Mouse (Mus musculus): ENCODE data around the gene Wdr54. TPM values are rescaled to one million over a fixed set of nuclear protein-coding genes. Genes with fewer than 3 reads are reported as not detected.

Gene Wdr54
- polyA plus RNA-seq (2014; fragmentation: Nextera tagmentation; extraction: Ambion mirVana), result 11.5 and 13.7 TPM in 2 replicates

DNA sequence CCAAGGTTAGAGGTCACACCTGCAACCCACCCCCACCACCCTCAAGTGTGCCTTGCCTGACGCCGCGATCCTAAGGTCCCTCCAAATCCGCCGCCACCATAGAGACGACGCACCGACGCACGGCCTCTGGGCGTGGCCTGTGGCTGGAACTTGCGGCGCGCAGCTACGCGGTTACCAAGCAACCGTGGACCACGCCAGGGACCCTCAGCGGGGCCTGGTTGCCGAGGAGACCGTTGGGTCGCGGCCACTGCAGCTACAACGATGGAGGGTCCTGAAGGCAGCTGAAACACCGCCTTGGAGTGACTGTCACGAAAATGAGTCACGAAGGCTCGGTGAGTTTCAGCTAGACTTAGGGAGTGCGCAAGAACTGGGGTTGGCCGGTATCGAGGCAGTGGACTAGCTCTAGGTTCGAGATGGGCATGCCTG is at the start of gene Wdr54, which contains the start of gene 1700003E16Rik:
TSS of gene Wdr54 (minus strand) at position 139 of the 426 bp plus-strand sequence.
TSS of gene 1700003E16Rik (plus strand) at position 146 of the 426 bp plus-strand sequence.
- Histone ChIP-seq H3K4me3 (ENCODE audit: low read depth, low read length) (peak within 1 kb of the TSS; percentile 54), H3K9ac (ENCODE audit: low read length) (peak within 1 kb of the TSS; percentile 59), H3K4me1 (ENCODE audit: control insufficient read depth, insufficient read depth, low read length) (peaks cover 10% of the 10 kb centered on the region; the same call in 1 of the 2 replicates), H3K4me2 (ENCODE audit: low read depth, severe bottlenecking) (peak within 1 kb of the TSS; percentile 86), H3K27me3 (ENCODE audit: control insufficient read depth, insufficient read depth, low read length) (peaks cover 11% of the 10 kb centered on the region), H3K9me3 (ENCODE audit: control insufficient read depth, low read length) (no peaks in the 10 kb centered on the region), H3K36me3 (ENCODE audit: control insufficient read depth, insufficient read depth, low read length) (peaks cover 2% of the 10 kb centered on the region; the same call in 1 of the 2 replicates), H3K27ac (replicated peaks; ENCODE audit: low read depth, low read length) (no peak within 1 kb of the TSS)
- WGBS, result 1% methylated on average over 32 of the region's 32 CpGs
- DNase-seq (ENCODE audit: low spot score) (peak; percentile 91), ATAC-seq (ENCODE audit: insufficient number of reproducible peaks, low FRiP score, low TSS enrichment, low read depth) (peak; percentile 87)

DNA sequence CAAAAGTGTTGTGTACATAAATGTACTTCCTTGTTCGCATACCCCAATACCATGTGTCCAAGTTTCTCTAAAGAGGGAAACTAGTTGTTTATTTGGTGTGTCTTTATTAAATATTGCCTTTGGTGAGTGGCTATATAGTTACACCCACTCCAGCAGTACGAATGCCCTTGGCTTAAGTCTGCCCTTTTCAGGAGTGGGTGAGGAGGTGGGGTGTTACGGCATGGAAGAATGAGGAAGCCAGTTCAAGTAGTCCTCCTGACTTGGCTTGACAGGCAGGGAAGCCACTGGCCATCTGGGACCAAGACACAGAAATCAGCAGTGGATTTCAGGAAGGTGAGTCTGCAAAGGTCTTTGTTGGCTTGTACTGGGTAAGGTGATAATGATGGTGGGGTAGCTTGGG is 49.7 kb upstream of the Wdr54 start:
- DNase-seq (ENCODE audit: low spot score) (no peak), ATAC-seq (ENCODE audit: insufficient number of reproducible peaks, low FRiP score, low TSS enrichment, low read depth) (no peak)
- no peaks in the 10 kb centered on the region for H3K4me1 ChIP-seq (ENCODE audit: control insufficient read depth, insufficient read depth, low read length)
- 93% methylated on average over 3 of the region's 3 CpGs for WGBS
- H3K4me2 ChIP-seq (ENCODE audit: low read depth, severe bottlenecking), result no peak overlapping the region
- no peak overlapping the region for H3K4me3 ChIP-seq (ENCODE audit: low read depth, low read length)
- no peaks in the 10 kb centered on the region for H3K9me3 ChIP-seq (ENCODE audit: control insufficient read depth, low read length)
- H3K27me3 ChIP-seq (ENCODE audit: control insufficient read depth, insufficient read depth, low read length), result no peaks in the 10 kb centered on the region
- H3K36me3 ChIP-seq (ENCODE audit: control insufficient read depth, insufficient read depth, low read length), result no peaks in the 10 kb centered on the region
- H3K9ac ChIP-seq (ENCODE audit: low read length), result no peak overlapping the region
- no peak overlapping the region for H3K27ac ChIP-seq (replicated peaks; ENCODE audit: low read depth, low read length)

GRCm38 (mm10) chr6:83203320-83203719 is 47.1 kb upstream of the Wdr54 start:
- no peaks in the 10 kb centered on the region for H3K9me3 ChIP-seq (ENCODE audit: control insufficient read depth, low read length)
- ATAC-seq (ENCODE audit: insufficient number of reproducible peaks, low FRiP score, low TSS enrichment, low read depth) (no peak), DNase-seq (ENCODE audit: low spot score) (no peak)
- H3K4me1 ChIP-seq (ENCODE audit: control insufficient read depth, insufficient read depth, low read length), result no peaks in the 10 kb centered on the region
- peaks cover 2% of the 10 kb centered on the region; the same call in 1 of the 2 replicates for H3K36me3 ChIP-seq (ENCODE audit: control insufficient read depth, insufficient read depth, low read length)
- no peak overlapping the region for H3K4me3 ChIP-seq (ENCODE audit: low read depth, low read length)
- no peak overlapping the region for H3K4me2 ChIP-seq (ENCODE audit: low read depth, severe bottlenecking)
- H3K27ac ChIP-seq (replicated peaks; ENCODE audit: low read depth, low read length), result no peak overlapping the region
- no peaks in the 10 kb centered on the region for H3K27me3 ChIP-seq (ENCODE audit: control insufficient read depth, insufficient read depth, low read length)
- WGBS, result 80% methylated on average over 4 of the region's 4 CpGs
- H3K9ac ChIP-seq (ENCODE audit: low read length), result no peak overlapping the region

DNA sequence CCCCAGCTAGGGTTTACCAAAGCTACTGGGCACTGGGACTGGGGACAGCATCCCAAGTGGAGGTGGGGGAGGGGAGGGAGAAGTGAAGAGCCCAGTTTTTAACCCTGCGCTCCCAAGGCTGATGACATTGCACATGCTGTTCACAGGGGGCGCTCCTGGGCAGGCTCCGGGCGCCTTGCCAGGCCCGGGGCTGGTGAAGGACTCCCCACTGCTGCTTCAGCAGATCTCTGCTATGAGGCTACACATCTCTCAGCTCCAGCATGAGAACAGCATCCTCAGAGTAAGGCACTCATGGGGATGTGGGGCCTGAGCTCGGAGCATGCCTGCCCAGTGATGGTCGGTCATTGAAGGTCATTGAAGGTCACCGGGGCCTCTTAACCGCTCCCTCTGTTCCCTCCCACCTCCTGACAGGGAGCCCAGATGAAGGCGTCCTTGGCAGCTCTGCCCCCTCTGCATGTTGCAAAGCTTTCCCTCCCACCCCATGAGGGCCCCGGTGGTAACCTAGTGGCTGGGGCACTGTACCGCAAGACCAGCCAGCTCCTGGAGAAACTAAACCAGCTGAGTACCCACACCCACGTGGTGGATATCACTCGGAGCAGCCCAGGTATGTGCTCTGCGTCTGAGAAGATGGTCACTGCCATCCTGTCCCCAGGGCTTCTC is 41.3 kb upstream of the Wdr54 start:
- Histone ChIP-seq H3K9me3 (ENCODE audit: control insufficient read depth, low read length) (no peaks in the 10 kb centered on the region), H3K4me2 (ENCODE audit: low read depth, severe bottlenecking) (no peak overlapping the region), H3K9ac (ENCODE audit: low read length) (no peak overlapping the region), H3K36me3 (ENCODE audit: control insufficient read depth, insufficient read depth, low read length) (peaks cover 31% of the 10 kb centered on the region), H3K4me1 (ENCODE audit: control insufficient read depth, insufficient read depth, low read length) (no peaks in the 10 kb centered on the region), H3K27me3 (ENCODE audit: control insufficient read depth, insufficient read depth, low read length) (no peaks in the 10 kb centered on the region), H3K4me3 (ENCODE audit: low read depth, low read length) (no peak overlapping the region), H3K27ac (replicated peaks; ENCODE audit: low read depth, low read length) (no peak overlapping the region)
- DNase-seq (ENCODE audit: low spot score), result peak; percentile 29
- ATAC-seq (ENCODE audit: insufficient number of reproducible peaks, low FRiP score, low TSS enrichment, low read depth), result no peak
- 45% methylated on average over 15 of the region's 15 CpGs for WGBS

DNA sequence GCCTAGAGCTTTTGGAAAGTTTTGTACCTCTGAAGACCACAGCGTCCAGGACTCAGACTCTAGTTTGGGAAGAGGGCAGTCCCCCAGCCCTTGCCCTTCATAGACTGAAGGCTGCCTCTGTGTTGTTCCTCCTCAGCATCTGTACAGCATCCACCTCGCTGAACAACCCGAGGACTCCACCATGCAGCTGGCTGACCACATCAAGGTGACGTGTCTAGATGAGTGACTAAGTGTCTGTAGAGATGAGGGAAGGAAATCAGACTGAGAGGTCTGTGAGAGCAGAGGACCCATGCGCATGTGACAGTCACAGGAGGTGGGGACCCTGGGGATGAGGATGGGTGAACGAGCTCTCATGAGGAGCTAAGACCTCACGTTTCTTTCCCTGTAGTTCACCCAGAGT is 37.4 kb upstream of the Wdr54 start:
- H3K27ac ChIP-seq (replicated peaks; ENCODE audit: low read depth, low read length), result no peak overlapping the region
- H3K27me3 ChIP-seq (ENCODE audit: control insufficient read depth, insufficient read depth, low read length), result no peaks in the 10 kb centered on the region
- no peak overlapping the region for H3K4me2 ChIP-seq (ENCODE audit: low read depth, severe bottlenecking)
- 91% methylated on average over 7 of the region's 7 CpGs for WGBS
- no peaks in the 10 kb centered on the region for H3K4me1 ChIP-seq (ENCODE audit: control insufficient read depth, insufficient read depth, low read length)
- no peak overlapping the region for H3K9ac ChIP-seq (ENCODE audit: low read length)
- ATAC-seq (ENCODE audit: insufficient number of reproducible peaks, low FRiP score, low TSS enrichment, low read depth) (no peak), DNase-seq (ENCODE audit: low spot score) (no peak)
- no peaks in the 10 kb centered on the region for H3K9me3 ChIP-seq (ENCODE audit: control insufficient read depth, low read length)
- no peak overlapping the region for H3K4me3 ChIP-seq (ENCODE audit: low read depth, low read length)
- H3K36me3 ChIP-seq (ENCODE audit: control insufficient read depth, insufficient read depth, low read length), result peaks cover 45% of the 10 kb centered on the region

DNA sequence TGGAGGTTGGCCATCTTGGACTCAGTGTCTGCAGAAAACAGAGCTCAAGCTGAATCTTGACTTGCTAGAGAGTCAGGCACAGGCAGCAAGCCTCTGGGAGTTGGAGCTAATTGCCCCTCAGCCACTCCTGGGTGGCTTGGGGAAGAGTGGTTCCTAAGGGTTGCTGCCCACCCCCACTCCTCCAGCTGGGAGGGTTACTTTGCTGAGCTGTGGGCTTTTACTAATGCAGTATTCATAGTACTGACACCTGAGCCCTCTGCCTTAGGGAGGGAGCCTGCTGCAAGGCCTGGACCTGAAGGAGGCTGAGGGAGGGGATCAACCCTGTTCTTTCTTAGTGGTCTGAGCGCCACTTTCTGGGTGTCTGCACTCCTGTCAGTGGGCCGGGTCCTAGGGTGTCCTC is 30.7 kb upstream of the Wdr54 start:
- Histone ChIP-seq H3K9ac (ENCODE audit: low read length) (no peak overlapping the region; the same call in 1 of the 2 replicates), H3K4me2 (ENCODE audit: low read depth, severe bottlenecking) (peak overlapping the region; percentile 50; the same call in 1 of the 2 replicates), H3K9me3 (ENCODE audit: control insufficient read depth, low read length) (no peaks in the 10 kb centered on the region), H3K4me1 (ENCODE audit: control insufficient read depth, insufficient read depth, low read length) (peaks cover 23% of the 10 kb centered on the region), H3K27me3 (ENCODE audit: control insufficient read depth, insufficient read depth, low read length) (no peaks in the 10 kb centered on the region), H3K4me3 (ENCODE audit: low read depth, low read length) (no peak overlapping the region), H3K36me3 (ENCODE audit: control insufficient read depth, insufficient read depth, low read length) (peaks cover 14% of the 10 kb centered on the region), H3K27ac (replicated peaks; ENCODE audit: low read depth, low read length) (peak overlapping the region; percentile 67)
- peak; percentile 34 for DNase-seq (ENCODE audit: low spot score)
- no peak for ATAC-seq (ENCODE audit: insufficient number of reproducible peaks, low FRiP score, low TSS enrichment, low read depth)
- WGBS, result 67% methylated on average over 2 of the region's 2 CpGs

DNA sequence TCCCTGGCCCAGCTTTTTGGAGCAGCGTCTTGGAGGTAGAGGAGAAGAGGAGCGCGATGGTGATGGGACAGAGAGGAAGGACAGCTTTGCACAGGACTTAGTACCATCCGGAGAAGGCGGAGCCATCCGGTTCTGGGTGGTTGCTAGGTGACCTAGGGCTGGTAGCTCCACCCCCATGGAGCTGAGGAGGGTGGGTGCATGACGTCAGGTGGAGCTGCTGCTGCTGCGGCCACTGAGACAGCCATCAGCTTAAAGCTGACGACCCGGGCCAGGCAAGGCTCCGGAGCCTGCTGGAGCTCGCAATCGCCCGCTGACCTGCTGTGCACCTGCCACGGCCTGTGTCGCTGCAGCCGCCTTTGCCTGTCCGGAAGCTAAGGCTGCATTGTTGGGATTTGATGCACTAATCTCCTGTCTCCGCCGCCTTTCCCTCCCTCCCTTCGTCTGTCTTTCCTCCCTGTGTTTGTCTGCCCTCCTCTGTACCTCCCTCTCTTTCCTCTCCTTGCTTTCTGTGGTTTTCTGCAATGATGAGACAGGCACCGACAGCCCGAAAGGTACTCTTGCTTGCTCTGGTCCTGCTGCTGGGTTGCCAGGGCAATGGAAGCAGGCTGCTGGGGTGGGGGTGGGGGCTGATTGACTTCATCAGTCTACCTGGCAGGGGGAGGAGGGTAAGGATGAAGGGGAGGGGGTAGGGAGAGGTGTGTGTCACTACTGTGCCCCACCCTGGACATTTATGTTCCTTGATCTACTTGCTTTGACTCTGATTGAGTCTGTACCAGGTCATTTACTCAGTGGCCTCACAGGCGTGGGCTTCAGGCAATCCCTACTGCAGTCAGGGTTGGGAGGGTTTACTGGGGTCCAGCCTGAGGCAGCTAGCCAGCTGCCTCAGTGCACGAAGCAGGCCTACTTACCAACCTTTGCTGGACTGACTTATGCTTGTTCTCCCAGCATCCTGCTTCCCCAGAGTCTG is 30.0 kb upstream of the Wdr54 start:
- Histone ChIP-seq H3K4me2 (ENCODE audit: low read depth, severe bottlenecking) (peak overlapping the region; percentile 50), H3K9me3 (ENCODE audit: control insufficient read depth, low read length) (no peaks in the 10 kb centered on the region), H3K4me1 (ENCODE audit: control insufficient read depth, insufficient read depth, low read length) (peaks cover 23% of the 10 kb centered on the region), H3K4me3 (ENCODE audit: low read depth, low read length) (peak overlapping the region; percentile 14), H3K27me3 (ENCODE audit: control insufficient read depth, insufficient read depth, low read length) (no peaks in the 10 kb centered on the region), H3K36me3 (ENCODE audit: control insufficient read depth, insufficient read depth, low read length) (peaks cover 8% of the 10 kb centered on the region), H3K27ac (replicated peaks; ENCODE audit: low read depth, low read length) (peak overlapping the region; percentile 67), H3K9ac (ENCODE audit: low read length) (peak overlapping the region; percentile 27)
- ATAC-seq (ENCODE audit: insufficient number of reproducible peaks, low FRiP score, low TSS enrichment, low read depth) (peak; percentile 87), DNase-seq (ENCODE audit: low spot score) (peak; percentile 75)
- 7% methylated on average over 25 of the region's 25 CpGs for WGBS

DNA sequence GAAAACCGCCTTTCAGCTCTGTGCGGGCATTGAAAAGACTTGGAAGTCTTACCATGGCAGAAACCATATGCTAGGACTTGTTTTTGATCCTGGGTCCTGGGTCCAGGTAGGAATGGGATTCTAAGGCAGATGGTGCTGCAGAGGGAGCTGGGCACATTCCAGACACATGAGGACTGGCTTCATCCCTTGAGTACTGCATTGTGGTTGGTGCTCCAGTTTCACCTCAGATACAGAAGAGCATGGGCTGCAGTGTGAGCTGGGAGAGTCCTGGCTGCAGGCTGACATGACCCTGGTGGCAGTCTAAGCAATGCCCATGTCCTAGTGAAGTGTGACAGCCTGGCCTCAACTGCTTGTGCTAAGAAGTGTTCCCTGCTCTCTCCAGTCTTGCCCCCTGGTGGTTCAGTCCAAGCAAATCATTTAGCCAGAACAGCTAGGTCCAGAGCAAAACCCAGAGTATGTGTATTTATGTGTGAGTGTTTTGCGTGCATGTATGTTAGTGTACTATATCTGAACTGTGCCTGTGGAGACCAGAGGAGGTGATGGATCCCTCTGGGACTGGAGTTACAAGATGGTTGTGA is 28.8 kb upstream of the Wdr54 start:
- H3K27me3 ChIP-seq (ENCODE audit: control insufficient read depth, insufficient read depth, low read length), result no peaks in the 10 kb centered on the region
- peaks cover 23% of the 10 kb centered on the region for H3K4me1 ChIP-seq (ENCODE audit: control insufficient read depth, insufficient read depth, low read length)
- DNase-seq (ENCODE audit: low spot score) (no peak), ATAC-seq (ENCODE audit: insufficient number of reproducible peaks, low FRiP score, low TSS enrichment, low read depth) (no peak)
- no peak overlapping the region for H3K9ac ChIP-seq (ENCODE audit: low read length)
- no peaks in the 10 kb centered on the region for H3K9me3 ChIP-seq (ENCODE audit: control insufficient read depth, low read length)
- no peak overlapping the region for H3K4me3 ChIP-seq (ENCODE audit: low read depth, low read length)
- peaks cover 5% of the 10 kb centered on the region; the same call in 1 of the 2 replicates for H3K36me3 ChIP-seq (ENCODE audit: control insufficient read depth, insufficient read depth, low read length)
- H3K27ac ChIP-seq (replicated peaks; ENCODE audit: low read depth, low read length), result no peak overlapping the region
- 92% methylated on average over 3 of the region's 3 CpGs for whole genome bisulfite sequencing
- no peak overlapping the region; the same call in 1 of the 2 replicates for H3K4me2 ChIP-seq (ENCODE audit: low read depth, severe bottlenecking)

Measured in limb, embryonic 11.5 days (tissue).